Mouse (Mus musculus): Measurements from ENCODE around the gene Gm14692.
"Not testable (repeated sequence)": the region's sequence is repeated elsewhere in the genome, so short reads cannot be mapped to it uniquely, and the experiment has no call there.

Gm14692 gene

DNA sequence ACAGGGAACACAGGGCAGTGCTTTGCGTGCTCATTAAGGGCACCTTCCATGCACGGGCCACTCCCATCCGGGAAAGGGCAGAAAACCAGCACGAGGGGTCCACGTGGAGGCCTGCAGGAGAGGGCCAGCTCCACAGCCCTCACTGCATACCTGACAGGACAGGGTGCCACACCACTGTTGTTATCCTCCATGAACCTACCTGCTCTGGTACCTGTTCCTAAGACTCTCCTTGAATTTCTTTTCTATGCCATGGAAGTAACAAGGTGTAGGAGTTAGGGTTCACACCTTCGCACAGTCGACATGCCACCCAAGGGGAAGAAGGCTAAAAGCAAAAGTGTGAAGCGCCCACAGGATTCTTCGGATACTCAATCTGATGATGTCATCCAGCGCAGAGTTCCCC, at the start of gene Gm14692:
Gm14692 (plus strand) TSS at position 301 of the 400 bp plus-strand sequence.
- not testable (repeated sequence) for ATAC-seq (ENCODE audit: insufficient number of reproducible peaks, low FRiP score, low TSS enrichment)

DNA sequence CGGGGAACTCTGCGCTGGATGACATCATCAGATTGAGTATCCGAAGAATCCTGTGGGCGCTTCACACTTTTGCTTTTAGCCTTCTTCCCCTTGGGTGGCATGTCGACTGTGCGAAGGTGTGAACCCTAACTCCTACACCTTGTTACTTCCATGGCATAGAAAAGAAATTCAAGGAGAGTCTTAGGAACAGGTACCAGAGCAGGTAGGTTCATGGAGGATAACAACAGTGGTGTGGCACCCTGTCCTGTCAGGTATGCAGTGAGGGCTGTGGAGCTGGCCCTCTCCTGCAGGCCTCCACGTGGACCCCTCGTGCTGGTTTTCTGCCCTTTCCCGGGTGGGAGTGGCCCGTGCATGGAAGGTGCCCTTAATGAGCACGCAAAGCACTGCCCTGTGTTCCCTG, 2.0 kb upstream of the Gm14692 start, which contains the start of gene Gm1140:
Gm1140 (minus strand) TSS at position 101 of the 400 bp plus-strand sequence.
- not testable (repeated sequence) for ATAC-seq (ENCODE audit: insufficient number of reproducible peaks, low FRiP score, low TSS enrichment)

Measured in cerebellum, adult (tissue).